Comparison of ENCODE assay signal across 24 mouse cellular contexts in genomic region chr6:134969498-134969897, GRCm38 (mm10). TPM values are rescaled to one million over a fixed set of nuclear protein-coding genes. Genes with fewer than 3 reads are reported as not detected.
DNase-seq lines count a peak whose midpoint lies in the region; ATAC-seq and TF ChIP-seq lines count a peak whose summit lies in the region.
"Had no signal": no experiment of that assay in that cellular context is flagged by ENCODE, and none has a peak within 500 bp of the region (broad histone marks: within the 10 kb centered on the region; RNA-seq: fewer than 3 reads in every experiment).

No protein-coding gene starts in this region.

- H3K27ac ChIP-seq in thymus, adult 2 months (ENCODE audit: control insufficient read depth, insufficient read depth, low read length): peak overlapping the region; percentile 27; the same call in 1 of the 2 replicates
- H3K27ac ChIP-seq in forebrain, embryonic 14.5 days (ENCODE audit: low read depth, low read length): no peak overlapping the region
- H3K27ac ChIP-seq: embryonic facial prominence, embryonic 12.5 days; embryonic facial prominence, embryonic 15.5 days; forebrain, embryonic 15.5 days; heart, adult 2 months; heart, embryonic 10.5 days; hindbrain, embryonic 12.5 days; hindbrain, embryonic 15.5 days had no signal

- no peak for TF ChIP-seq CTCF in thymus, adult 2 months (IDR thresholded peaks at IDR 0.05; ENCODE audit: borderline replicate concordance, control insufficient read depth, extremely low read depth, insufficient read depth, low read length, poor library complexity)

- H3K4me1 ChIP-seq in thymus, adult 2 months (replicated peaks; ENCODE audit: control insufficient read depth, insufficient read depth, low read length): peaks cover 14% of the 10 kb centered on the region
- H3K4me1 ChIP-seq in forebrain, embryonic 14.5 days (ENCODE audit: control insufficient read depth, insufficient read depth, low read length): no peaks in the 10 kb centered on the region
- H3K4me1 ChIP-seq: embryonic facial prominence, embryonic 12.5 days; embryonic facial prominence, embryonic 15.5 days; forebrain, embryonic 15.5 days; heart, embryonic 10.5 days; hindbrain, embryonic 12.5 days; hindbrain, embryonic 15.5 days had no signal

- H3K27me3 ChIP-seq in thymus, adult 2 months (ENCODE audit: control insufficient read depth, insufficient read depth, low read length): no peaks in the 10 kb centered on the region
- H3K27me3 ChIP-seq in forebrain, embryonic 14.5 days (replicated peaks; ENCODE audit: control insufficient read depth, insufficient read depth, low read length): no peaks in the 10 kb centered on the region
- H3K27me3 ChIP-seq: CH12.LX; embryonic facial prominence, embryonic 12.5 days; embryonic facial prominence, embryonic 15.5 days; forebrain, embryonic 15.5 days; hindbrain, embryonic 12.5 days; hindbrain, embryonic 15.5 days had no signal

- ATAC-seq in forebrain, embryonic 14.5 days: no peak
- ATAC-seq: forebrain, embryonic 15.5 days had no signal

- DNase-seq in thymus, adult 2 months: no peak
- no peak for DNase-seq in thymus, postnatal 0 days (ENCODE audit: low spot score)
- DNase-seq in ES-CJ7 (ENCODE audit: low read depth, low spot score): peak; percentile 52
- DNase-seq in ZHBTc4 (ENCODE audit: low read depth, low spot score): peak; percentile 56
- no peak for DNase-seq in testis, postnatal 10 days (ENCODE audit: low spot score)
- DNase-seq in forebrain, embryonic 14.5 days (ENCODE audit: low spot score): no peak
- no peak for DNase-seq in spleen, postnatal 10 days (ENCODE audit: low spot score in 2 of 2)
- DNase-seq: adrenal gland, adult 8-10 months; adrenal gland, postnatal 36 days; B cell, adult 2 months; cerebellum, adult 11 months; cerebellum, adult 2 months; cerebellum, adult 9-11 months; cerebellum, postnatal 25 days; gastrocnemius, postnatal 25 days; heart, adult 2 months; kidney, adult 11 months had no signal

- H3K9me3 ChIP-seq in forebrain, embryonic 14.5 days (replicated peaks; ENCODE audit: control insufficient read depth, low read length): no peaks in the 10 kb centered on the region
- H3K9me3 ChIP-seq: embryonic facial prominence, embryonic 12.5 days; forebrain, embryonic 15.5 days; heart, embryonic 10.5 days; hindbrain, embryonic 12.5 days; hindbrain, embryonic 15.5 days had no signal

- H3K36me3 ChIP-seq in thymus, adult 2 months (ENCODE audit: control insufficient read depth, insufficient read depth, low read length): 0 out of 2 replicates have a peak, but pooled peaks cover 4% of the 10 kb centered on the region
- no peaks in the 10 kb centered on the region for H3K36me3 ChIP-seq in forebrain, embryonic 14.5 days (ENCODE audit: control insufficient read depth, insufficient read depth, low read length)
- H3K36me3 ChIP-seq: embryonic facial prominence, embryonic 12.5 days; embryonic facial prominence, embryonic 15.5 days; forebrain, embryonic 15.5 days; heart, embryonic 10.5 days; hindbrain, embryonic 12.5 days; hindbrain, embryonic 15.5 days had no signal

- H3K4me3 ChIP-seq in thymus, adult 2 months (ENCODE audit: control insufficient read depth, insufficient read depth, low read length): no peak overlapping the region
- no peak overlapping the region for H3K4me3 ChIP-seq in forebrain, embryonic 14.5 days (ENCODE audit: low read depth, low read length)
- H3K4me3 ChIP-seq: embryonic facial prominence, embryonic 12.5 days; embryonic facial prominence, embryonic 15.5 days; forebrain, embryonic 15.5 days; heart, adult 2 months; heart, embryonic 10.5 days; hindbrain, embryonic 12.5 days; hindbrain, embryonic 15.5 days had no signal

- no peak for TF ChIP-seq POLR2A in thymus, adult 2 months (IDR thresholded peaks at IDR 0.05; ENCODE audit: control insufficient read depth, extremely low read depth, insufficient read depth, low read length, poor library complexity)

- H3K4me2 ChIP-seq in forebrain, embryonic 14.5 days (ENCODE audit: low read length): no peak overlapping the region
- H3K4me2 ChIP-seq: embryonic facial prominence, embryonic 12.5 days; embryonic facial prominence, embryonic 15.5 days; forebrain, embryonic 15.5 days; hindbrain, embryonic 12.5 days; hindbrain, embryonic 15.5 days had no signal

- H3K9ac ChIP-seq in forebrain, embryonic 14.5 days (ENCODE audit: low read length): no peak overlapping the region
- H3K9ac ChIP-seq: embryonic facial prominence, embryonic 12.5 days; embryonic facial prominence, embryonic 15.5 days; forebrain, embryonic 15.5 days; hindbrain, embryonic 12.5 days; hindbrain, embryonic 15.5 days had no signal

- 94% methylated on average over 2 of the region's 2 CpGs for WGBS in thymus, adult 2 months
- WGBS in forebrain, embryonic 14.5 days: 95% methylated on average over 2 of the region's 2 CpGs

RNA-seq across cellular contexts. Expression of gene Apold1, which starts 12.0 kb away (rescaled TPM):
- polyA plus RNA-seq in thymus, adult 2 months (2012; rRNA removed): 1.1 and 1.6 TPM in 2 replicates
- polyA plus RNA-seq in thymus, postnatal 0 days (2015; fragmentation: Nextera tagmentation; extraction: Ambion mirVana): 3.2 and 4.4 TPM in 2 replicates
- 3.5 and 4.8 TPM in 2 replicates for polyA plus RNA-seq in forebrain, embryonic 14.5 days (2014; fragmentation: Nextera tagmentation; extraction: Ambion mirVana)

RNA-seq across cellular contexts. Expression of gene Ddx47, which starts 41.9 kb away (rescaled TPM):
- polyA plus RNA-seq in thymus, adult 2 months (2012; rRNA removed): 83.8 and 96.2 TPM in 2 replicates
- polyA plus RNA-seq in thymus, postnatal 0 days (2015; fragmentation: Nextera tagmentation; extraction: Ambion mirVana): 117 and 122 TPM in 2 replicates
- polyA plus RNA-seq in forebrain, embryonic 14.5 days (2014; fragmentation: Nextera tagmentation; extraction: Ambion mirVana): 79.8 and 87.1 TPM in 2 replicates

RNA-seq across cellular contexts. Expression of gene Cdkn1b, which starts 49.3 kb away (rescaled TPM):
- 65.2 and 82.5 TPM in 2 replicates for polyA plus RNA-seq in thymus, adult 2 months (2012; rRNA removed)
- polyA plus RNA-seq in thymus, postnatal 0 days (2015; fragmentation: Nextera tagmentation; extraction: Ambion mirVana): 53.0 and 58.8 TPM in 2 replicates
- 58.8 and 63.3 TPM in 2 replicates for polyA plus RNA-seq in forebrain, embryonic 14.5 days (2014; fragmentation: Nextera tagmentation; extraction: Ambion mirVana)

Comparison
In these comparisons a context has a peak if more than half of its experiments do, and no peak if none do; other contexts are left out.
1. DNase-seq: peak in ES-CJ7 (single experiment) and ZHBTc4 (single experiment); none in thymus, adult 2 months (single experiment), thymus, postnatal 0 days (single experiment), testis, postnatal 10 days (single experiment), forebrain, embryonic 14.5 days (single experiment) and spleen, postnatal 10 days (0 of 2).